Mouse (Mus musculus) intestine, embryonic 14.5 days (tissue): ENCODE measurements around the gene Mpp4. TPM values are rescaled to one million over a fixed set of nuclear protein-coding genes. Genes with fewer than 3 reads are reported as not detected.

ENCODE experiments used
- ATAC-seq: fragments of 200-750 bp; cut with Nextera tagmentation; replicated peaks from 2 replicates; pipeline ENCODE4 v1.8.0; 2017; ENCODE audit warnings: low read depth, moderate number of reproducible peaks, moderate TSS enrichment, moderate library complexity; ENCODE audit not compliant: low FRiP score, low TSS enrichment
- DNase-seq: peaks from one replicate; pipeline ENCODE4 v3.0.0-alpha.2; 2018; ENCODE audit warnings: low spot score
- H3K27ac ChIP-seq: fragments of 300-500 bp; sonication (generic); 2 replicates; pipeline ENCODE4 v1.5.1; 2014; ENCODE audit warnings: low read depth, mild to moderate bottlenecking, control low read depth
- H3K27me3 ChIP-seq: fragments of 300-500 bp; sonication (generic); replicated peaks from 2 replicates; pipeline ENCODE4 v1.6.1; 2014; ENCODE audit warnings: low read length, control low read depth; ENCODE audit not compliant: control insufficient read depth, insufficient read depth
- H3K36me3 ChIP-seq: fragments of 300-500 bp; sonication (generic); 2 replicates; pipeline ENCODE4 v1.6.1; 2014; ENCODE audit warnings: low read length, control low read depth; ENCODE audit not compliant: control insufficient read depth, insufficient read depth
- H3K4me1 ChIP-seq: fragments of 300-500 bp; sonication (generic); replicated peaks from 2 replicates; pipeline ENCODE4 v1.6.1; 2014; ENCODE audit warnings: low read length, control low read depth, mixed read lengths; ENCODE audit not compliant: control insufficient read depth, insufficient read depth
- H3K4me2 ChIP-seq: fragments of 300-500 bp; sonication (generic); 2 replicates; pipeline ENCODE4 v1.6.1; 2014; ENCODE audit warnings: low read length
- H3K4me3 ChIP-seq: fragments of 300-500 bp; sonication (generic); 2 replicates; pipeline ENCODE4 v1.5.1; 2014; ENCODE audit warnings: low read depth, low read length, control low read depth, mixed read lengths
- H3K9ac ChIP-seq: fragments of 300-500 bp; sonication (generic); 2 replicates; pipeline ENCODE4 v1.6.1; 2014; ENCODE audit warnings: mild to moderate bottlenecking, low read length
- H3K9me3 ChIP-seq: fragments of 300-500 bp; sonication (generic); 2 replicates; pipeline ENCODE4 v1.6.1; 2016; ENCODE audit warnings: low read length, control low read depth; ENCODE audit not compliant: control insufficient read depth
- WGBS: fragments of 180-500 bp; shearing (Covaris S2); extraction: QIAGEN DNeasy Blood & Tissue Kit; methylation state at CpG from one replicate; pipeline ENCODE4 v1.1.7; 2014; 5-methylcytosine and 5-hydroxymethylcytosine counted together
- polyA plus RNA-seq: library from polyadenylated mRNA; unstranded; fragments of >200 nt; fragmentation: Nextera tagmentation; extraction: Ambion mirVana; gene quantifications from 2 replicates; pipeline ENCODE4 v1.2.1, GENCODE M21; 2014

The Mpp4 gene
- polyA plus RNA-seq, 1 experiment from 2014 or later: 0.41 TPM

DNA sequence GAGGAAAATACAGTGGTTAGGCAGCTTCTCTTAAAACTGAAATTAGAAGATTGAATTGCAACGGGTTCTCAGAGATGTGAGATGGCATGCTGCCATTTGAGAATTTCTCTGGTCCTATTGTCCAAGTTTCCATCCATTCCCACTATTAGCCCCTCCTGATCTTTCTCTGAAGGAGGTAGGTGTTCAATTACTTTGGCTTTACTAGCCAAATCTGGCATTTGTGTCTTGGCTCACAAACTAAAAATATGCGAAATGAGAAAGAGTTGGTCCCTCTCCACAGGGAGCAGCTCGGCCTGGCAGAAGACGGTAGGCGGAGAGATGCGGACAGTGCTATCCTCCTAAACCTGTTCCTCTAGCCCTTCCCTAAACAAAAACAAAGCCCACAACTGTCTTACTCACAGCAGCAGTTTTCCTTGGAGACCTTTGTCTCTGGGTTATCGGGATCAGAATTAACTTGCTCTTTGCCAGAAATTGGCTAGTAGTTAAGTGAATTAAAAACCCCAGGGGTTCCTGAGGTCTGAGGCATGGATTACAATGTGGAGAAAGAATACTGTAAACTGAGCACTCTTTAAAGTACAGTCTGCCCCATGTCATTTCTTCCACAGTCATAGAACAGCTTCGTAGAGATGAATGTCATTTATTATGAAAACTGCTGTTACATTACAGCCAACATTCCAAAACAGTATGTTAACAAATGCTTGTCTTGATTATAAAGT lies 722 bp downstream of the Mpp4 start:
- H3K36me3 ChIP-seq: peaks cover 23% of the 10 kb centered on the region
- H3K9ac ChIP-seq: no peak overlapping the region
- H3K27ac ChIP-seq: no peak overlapping the region
- no peak overlapping the region for H3K4me3 ChIP-seq
- no peak for ATAC-seq
- WGBS: 76% methylated on average over 8 of the region's 8 CpGs
- H3K4me2 ChIP-seq: no peak overlapping the region
- no peaks in the 10 kb centered on the region for H3K9me3 ChIP-seq
- H3K4me1 ChIP-seq: no peaks in the 10 kb centered on the region
- DNase-seq: no peak
- no peaks in the 10 kb centered on the region for H3K27me3 ChIP-seq

DNA sequence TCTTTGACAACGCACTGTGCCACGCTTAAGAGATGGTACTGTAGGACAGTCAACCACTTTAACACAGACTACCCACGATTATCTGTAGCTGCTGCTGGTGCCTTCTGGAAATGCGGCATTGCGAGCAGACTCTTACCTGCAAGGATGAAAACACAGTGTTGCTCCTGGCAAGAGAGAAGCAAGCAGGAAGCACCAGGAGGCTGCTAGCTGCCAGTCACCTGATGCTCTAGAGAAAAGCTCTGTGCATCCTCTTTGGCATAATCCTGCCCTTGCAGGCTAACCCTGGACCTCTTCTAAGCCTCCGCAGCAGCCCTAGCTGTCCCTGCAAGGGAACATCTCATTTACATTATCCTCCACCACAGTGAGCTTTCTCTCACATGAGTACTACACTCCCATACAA lies 1.8 kb downstream of the Mpp4 start:
- H3K36me3 ChIP-seq: peaks cover 16% of the 10 kb centered on the region
- 86% methylated on average over 6 of the region's 6 CpGs for WGBS
- no peak overlapping the region for H3K9ac ChIP-seq
- no peaks in the 10 kb centered on the region for H3K27me3 ChIP-seq
- H3K9me3 ChIP-seq: no peaks in the 10 kb centered on the region
- no peaks in the 10 kb centered on the region for H3K4me1 ChIP-seq
- no peak overlapping the region for H3K27ac ChIP-seq
- no peak overlapping the region for H3K4me2 ChIP-seq
- ATAC-seq (no peak), DNase-seq (no peak)
- no peak overlapping the region for H3K4me3 ChIP-seq

DNA sequence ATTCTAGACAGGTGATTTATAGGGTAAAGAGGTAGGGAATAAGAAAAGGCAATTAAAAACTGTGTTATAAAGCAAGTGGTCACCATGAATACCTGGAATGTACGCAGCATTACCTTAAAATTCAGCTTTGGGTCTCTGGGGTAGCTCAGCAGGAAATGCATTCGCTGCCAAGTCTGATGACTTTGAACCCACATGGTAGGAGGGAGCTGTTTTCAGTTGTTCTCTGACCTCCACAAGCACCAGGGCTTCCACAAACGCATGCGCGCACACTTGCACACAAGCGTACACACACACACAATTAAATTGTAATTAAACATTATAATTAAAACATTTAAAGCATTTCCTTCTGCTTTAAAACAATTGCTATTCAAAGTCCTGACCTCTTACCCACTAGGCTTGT lies 2.3 kb downstream of the Mpp4 start:
- peaks cover 14% of the 10 kb centered on the region for H3K36me3 ChIP-seq
- H3K4me1 ChIP-seq: no peaks in the 10 kb centered on the region
- 91% methylated on average over 6 of the region's 6 CpGs for WGBS

GRCm38 (mm10) chr1:59159136-59159535 lies 4.1 kb downstream of the Mpp4 start:
- Histone ChIP-seq H3K27me3 (no peaks in the 10 kb centered on the region), H3K4me2 (no peak overlapping the region), H3K36me3 (peaks cover 8% of the 10 kb centered on the region), H3K9ac (no peak overlapping the region), H3K4me3 (no peak overlapping the region), H3K4me1 (no peaks in the 10 kb centered on the region), H3K27ac (no peak overlapping the region), H3K9me3 (no peaks in the 10 kb centered on the region)
- DNase-seq (no peak), ATAC-seq (no peak)
- 72% methylated on average over 3 of the region's 3 CpGs for WGBS

More for the DNA sequence above, 2.3 kb downstream of the Mpp4 start:
- H3K4me3 ChIP-seq: no peak overlapping the region
- no peaks in the 10 kb centered on the region for H3K27me3 ChIP-seq
- no peak overlapping the region for H3K9ac ChIP-seq
- DNase-seq: no peak
- ATAC-seq: no peak
- H3K4me2 ChIP-seq: no peak overlapping the region
- H3K9me3 ChIP-seq: no peaks in the 10 kb centered on the region
- H3K27ac ChIP-seq: no peak overlapping the region

DNA sequence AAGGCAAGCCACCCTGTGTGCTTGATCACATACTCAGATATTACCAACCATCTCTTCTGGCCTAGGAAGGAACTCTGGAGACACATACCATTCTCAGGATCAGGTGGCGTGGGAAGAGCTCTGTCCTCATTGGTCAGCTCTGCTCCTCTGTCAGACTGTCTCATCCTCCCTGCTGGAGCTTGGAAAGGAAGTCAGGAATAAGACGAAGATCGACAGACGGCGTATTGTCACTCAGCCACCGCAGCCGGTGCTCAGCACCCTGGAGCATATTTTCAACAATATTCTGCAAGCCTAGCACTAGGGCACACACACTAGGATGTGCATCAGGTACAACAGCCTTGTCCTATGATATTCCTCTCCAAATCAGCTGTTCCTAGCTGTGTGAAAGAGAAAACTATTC lies 4.7 kb downstream of the Mpp4 start:
- Histone ChIP-seq H3K27ac (no peak overlapping the region), H3K4me2 (no peak overlapping the region), H3K9ac (no peak overlapping the region), H3K36me3 (peaks cover 8% of the 10 kb centered on the region), H3K9me3 (no peaks in the 10 kb centered on the region), H3K4me3 (no peak overlapping the region), H3K27me3 (no peaks in the 10 kb centered on the region), H3K4me1 (no peaks in the 10 kb centered on the region)
- no peak for DNase-seq
- no peak for ATAC-seq
- WGBS: 83% methylated on average over 7 of the region's 7 CpGs

DNA sequence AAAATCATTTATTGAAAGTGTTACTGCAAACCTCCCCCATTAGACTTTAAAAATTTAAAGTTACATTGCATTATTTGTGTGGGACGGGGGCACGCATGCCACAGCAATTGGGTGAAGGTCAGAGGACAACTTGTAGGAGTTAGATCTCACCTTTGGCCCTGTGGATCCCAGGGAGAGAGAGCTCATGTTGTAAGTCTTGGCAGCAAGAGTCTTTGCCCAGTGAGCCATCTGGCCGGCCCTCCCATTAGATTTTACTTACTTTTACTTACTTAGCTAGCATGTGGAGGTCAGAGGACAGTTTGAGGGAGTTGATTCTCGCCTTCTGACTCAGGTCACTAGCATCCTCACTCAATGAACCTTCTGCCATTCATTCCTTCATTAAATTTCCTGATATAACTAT lies 5.3 kb downstream of the Mpp4 start:
- peaks cover 3% of the 10 kb centered on the region; the same call in 1 of the 2 replicates for H3K36me3 ChIP-seq
- H3K4me2 ChIP-seq: no peak overlapping the region
- WGBS: 84% methylated on average over 4 of the region's 4 CpGs
- ATAC-seq: no peak
- H3K27me3 ChIP-seq: no peaks in the 10 kb centered on the region
- H3K4me3 ChIP-seq: no peak overlapping the region
- H3K4me1 ChIP-seq: no peaks in the 10 kb centered on the region
- no peak for DNase-seq
- no peak overlapping the region for H3K27ac ChIP-seq
- H3K9me3 ChIP-seq: no peaks in the 10 kb centered on the region
- H3K9ac ChIP-seq: no peak overlapping the region

DNA sequence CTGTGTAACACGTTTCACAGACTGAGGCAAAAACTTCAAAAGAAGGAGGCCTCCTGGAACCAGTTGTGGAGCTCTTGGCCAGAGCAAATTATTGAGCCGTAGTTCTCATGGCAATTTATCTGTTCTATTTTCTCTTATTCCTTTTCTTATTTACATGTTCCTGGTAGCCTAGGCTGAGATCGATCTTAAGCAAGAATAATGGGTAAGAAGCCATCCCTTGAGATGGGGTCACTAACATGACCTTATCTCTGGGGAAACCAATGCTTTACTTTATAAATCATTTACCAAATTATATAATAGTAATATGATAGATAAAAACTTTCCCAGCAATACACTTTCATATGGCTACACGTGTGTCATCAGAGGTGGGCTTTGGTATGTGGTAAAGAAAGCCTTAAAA lies 10.8 kb downstream of the Mpp4 start:
- Histone ChIP-seq H3K36me3 (no peaks in the 10 kb centered on the region), H3K9me3 (no peaks in the 10 kb centered on the region), H3K4me1 (no peaks in the 10 kb centered on the region), H3K27ac (no peak overlapping the region), H3K4me3 (no peak overlapping the region), H3K9ac (no peak overlapping the region), H3K27me3 (no peaks in the 10 kb centered on the region), H3K4me2 (no peak overlapping the region)
- no peak for DNase-seq
- no peak for ATAC-seq
- WGBS: 77% methylated on average over 4 of the region's 4 CpGs

GRCm38 (mm10) chr1:59150542-59150941 lies 12.6 kb downstream of the Mpp4 start:
- no peak for DNase-seq
- H3K9ac ChIP-seq: no peak overlapping the region
- no peak overlapping the region for H3K27ac ChIP-seq
- no peak for ATAC-seq
- H3K9me3 ChIP-seq: no peaks in the 10 kb centered on the region
- no peak overlapping the region for H3K4me2 ChIP-seq
- H3K36me3 ChIP-seq: no peaks in the 10 kb centered on the region
- no peak overlapping the region for H3K4me3 ChIP-seq
- no peaks in the 10 kb centered on the region for H3K4me1 ChIP-seq
- no peaks in the 10 kb centered on the region for H3K27me3 ChIP-seq
- 71% methylated on average over 5 of the region's 5 CpGs for WGBS

GRCm38 (mm10) chr1:59144543-59144942 lies 18.6 kb downstream of the Mpp4 start:
- no peak for ATAC-seq

More at GRCm38 (mm10) chr1:59144543-59144942, 18.6 kb downstream of the Mpp4 start:
- H3K9me3 ChIP-seq: no peaks in the 10 kb centered on the region
- no peak for DNase-seq
- no peak overlapping the region for H3K4me2 ChIP-seq
- WGBS: 73% methylated on average over 10 of the region's 10 CpGs
- no peaks in the 10 kb centered on the region for H3K4me1 ChIP-seq
- H3K27me3 ChIP-seq: no peaks in the 10 kb centered on the region
- no peaks in the 10 kb centered on the region for H3K36me3 ChIP-seq
- H3K27ac ChIP-seq: no peak overlapping the region
- H3K4me3 ChIP-seq: no peak overlapping the region
- no peak overlapping the region for H3K9ac ChIP-seq
